ENCODE assay signal across 18 mouse cellular contexts in the genomic region with DNA sequence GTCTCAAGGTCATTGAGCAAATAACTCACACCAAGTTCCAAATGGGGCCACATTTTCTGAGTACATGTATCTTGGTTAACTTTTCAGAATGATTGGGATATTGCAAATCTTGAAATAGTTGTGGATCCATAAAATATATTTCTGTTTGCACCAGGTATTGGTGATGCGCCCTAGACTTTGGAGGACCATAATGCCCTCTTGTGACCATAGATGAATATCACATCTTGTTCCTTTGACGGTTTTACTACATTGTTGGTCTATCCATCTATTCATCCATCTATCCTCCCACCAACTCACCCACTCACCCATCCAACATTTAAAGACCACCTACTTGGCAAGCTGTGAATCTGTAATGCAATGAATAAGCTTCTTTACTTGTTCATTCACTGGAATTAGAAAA.
DNase-seq lines count a peak whose midpoint lies in the region; ATAC-seq and TF ChIP-seq lines count a peak whose summit lies in the region.
"Had no signal": no experiment of that assay in that cellular context is flagged by ENCODE, and none has a peak within 500 bp of the region (broad histone marks: within the 10 kb centered on the region; RNA-seq: fewer than 3 reads in every experiment).

No protein-coding gene starts in this region.

- no peak overlapping the region for H3K9ac ChIP-seq in kidney, postnatal 0 days (ENCODE audit: low read depth, low read length)
- H3K9ac ChIP-seq: heart, embryonic 13.5 days; hindbrain, embryonic 12.5 days; midbrain, embryonic 13.5 days; neural tube, embryonic 12.5 days had no signal

- no peaks in the 10 kb centered on the region for H3K27me3 ChIP-seq in kidney, postnatal 0 days (ENCODE audit: insufficient read depth, low read length)
- H3K27me3 ChIP-seq: heart, embryonic 13.5 days; hindbrain, embryonic 12.5 days; midbrain, embryonic 13.5 days; neural tube, embryonic 12.5 days had no signal

- no peak overlapping the region for H3K4me3 ChIP-seq in kidney, postnatal 0 days (replicated peaks; ENCODE audit: low read depth, low read length)
- H3K4me3 ChIP-seq: embryonic facial prominence, embryonic 10.5 days; heart, embryonic 13.5 days; hindbrain, embryonic 12.5 days; midbrain, embryonic 13.5 days; neural tube, embryonic 12.5 days had no signal

- TF ChIP-seq CTCF in kidney, postnatal 0 days (IDR thresholded peaks at IDR 0.05; ENCODE audit: low read depth), result peak; percentile 57

- H3K4me2 ChIP-seq in kidney, postnatal 0 days (ENCODE audit: low read length), result no peak overlapping the region
- H3K4me2 ChIP-seq: heart, embryonic 13.5 days; hindbrain, embryonic 12.5 days; midbrain, embryonic 13.5 days; neural tube, embryonic 12.5 days had no signal

- no peak overlapping the region for H3K27ac ChIP-seq in kidney, postnatal 0 days
- H3K27ac ChIP-seq: embryonic facial prominence, embryonic 10.5 days; heart, embryonic 13.5 days; hindbrain, embryonic 12.5 days; midbrain, embryonic 13.5 days; neural tube, embryonic 12.5 days had no signal

- peak; percentile 31 for DNase-seq in embryo, embryonic 10 days (ENCODE audit: low spot score)
- no peak for DNase-seq in embryo, embryonic 11 days
- no peak for DNase-seq in kidney, postnatal 0 days (ENCODE audit: low spot score)
- DNase-seq in kidney, adult 18-20 months, result no peak
- peak; percentile 34 for DNase-seq in 416B (ENCODE audit: low read depth)
- DNase-seq in brain, adult 2 months (ENCODE audit: low read depth, low spot score), result peak; percentile 27
- no peak for DNase-seq in spleen, adult 18-20 months
- DNase-seq in urinary bladder, adult 18-20 months (ENCODE audit: low spot score in 2 of 2), result no peak
- DNase-seq: adrenal gland, postnatal 25 days; cerebellum, adult 11-12 months; gastrocnemius, postnatal 10 days; kidney, postnatal 14 days; thymus, adult 2 months had no signal

- no peaks in the 10 kb centered on the region for H3K36me3 ChIP-seq in kidney, postnatal 0 days (ENCODE audit: insufficient read depth, low read length)
- H3K36me3 ChIP-seq: embryonic facial prominence, embryonic 10.5 days; heart, embryonic 13.5 days; hindbrain, embryonic 12.5 days; midbrain, embryonic 13.5 days; neural tube, embryonic 12.5 days had no signal

- no peaks in the 10 kb centered on the region for H3K4me1 ChIP-seq in kidney, postnatal 0 days (replicated peaks; ENCODE audit: insufficient read depth, low read length)
- H3K4me1 ChIP-seq: embryonic facial prominence, embryonic 10.5 days; neural tube, embryonic 12.5 days had no signal

- no peak for ATAC-seq in kidney, postnatal 0 days (replicated peaks; ENCODE audit: low FRiP score, low read depth)
- ATAC-seq: midbrain, embryonic 13.5 days had no signal

- no peaks in the 10 kb centered on the region for H3K9me3 ChIP-seq in kidney, postnatal 0 days (replicated peaks; ENCODE audit: low read length)
- H3K9me3 ChIP-seq: embryonic facial prominence, embryonic 10.5 days; heart, embryonic 13.5 days; hindbrain, embryonic 12.5 days; midbrain, embryonic 13.5 days; neural tube, embryonic 12.5 days had no signal

- 74% methylated on average over 2 of the region's 2 CpGs for WGBS in kidney, postnatal 0 days

Comparison
In these comparisons a context has a peak if more than half of its experiments do, and no peak if none do; other contexts are left out.
1. DNase-seq: peak in embryo, embryonic 10 days (single experiment), 416B (single experiment) and brain, adult 2 months (single experiment); none in embryo, embryonic 11 days (single experiment), kidney, postnatal 0 days (single experiment), kidney, adult 18-20 months (single experiment), spleen, adult 18-20 months (0 of 2) and urinary bladder, adult 18-20 months (0 of 2).